Mouse (Mus musculus): ENCODE measurements at regions not wholly inside any gene's neighbourhood (a gene's known extent, or its start where the extent isn't known, plus 50 kb on each side); places are given as distances from the start of the nearest gene placed in this dataset.

GRCm38 (mm10) chr12:26886635-26887014, 417.6 kb downstream of the Cmpk2 start:
- H3K4me2 ChIP-seq = no peak overlapping the region
- no peak overlapping the region for H3K4me3 ChIP-seq (ENCODE audit: low read depth, low read length)
- H3K27me3 ChIP-seq (ENCODE audit: insufficient read depth, low read length) = no peaks in the 10 kb centered on the region
- no peak overlapping the region for H3K27ac ChIP-seq (ENCODE audit: low read depth)
- WGBS = 69% methylated on average over 7 of the region's 7 CpGs
- 0 out of 2 replicates have a peak, but pooled peaks cover 3% of the 10 kb centered on the region for H3K4me1 ChIP-seq (ENCODE audit: insufficient read depth)
- ATAC-seq (ENCODE audit: insufficient read depth) (no peak), DNase-seq (no peak)
- H3K36me3 ChIP-seq (ENCODE audit: insufficient read depth) = no peaks in the 10 kb centered on the region
- TF ChIP-seq CTCF (IDR thresholded peaks at IDR 0.05; ENCODE audit: low read depth) = no peak
- no peak overlapping the region for H3K9ac ChIP-seq
- no peaks in the 10 kb centered on the region for H3K9me3 ChIP-seq (ENCODE audit: low read depth, low read length)

GRCm38 (mm10) chr12:26885831-26886634, 417.0 kb downstream of the Cmpk2 start:
- WGBS = 40% methylated on average over 12 of the region's 12 CpGs

GRCm38 (mm10) chr12:26885083-26885482, 416.1 kb downstream of the Cmpk2 start:
- DNase-seq (no peak), ATAC-seq (ENCODE audit: insufficient read depth) (no peak)
- TF ChIP-seq CTCF (IDR thresholded peaks at IDR 0.05; ENCODE audit: low read depth) = no peak
- Histone ChIP-seq H3K9me3 (ENCODE audit: low read depth, low read length) (no peaks in the 10 kb centered on the region), H3K4me2 (no peak overlapping the region), H3K27ac (ENCODE audit: low read depth) (no peak overlapping the region), H3K36me3 (ENCODE audit: insufficient read depth) (no peaks in the 10 kb centered on the region), H3K9ac (no peak overlapping the region), H3K4me1 (ENCODE audit: insufficient read depth) (0 out of 2 replicates have a peak, but pooled peaks cover 3% of the 10 kb centered on the region), H3K27me3 (ENCODE audit: insufficient read depth, low read length) (no peaks in the 10 kb centered on the region), H3K4me3 (ENCODE audit: low read depth, low read length) (no peak overlapping the region)
- WGBS = 77% methylated on average over 3 of the region's 3 CpGs

More at GRCm38 (mm10) chr12:26885831-26886634, 417.0 kb downstream of the Cmpk2 start:
- H3K4me1 ChIP-seq (ENCODE audit: insufficient read depth) = 0 out of 2 replicates have a peak, but pooled peaks cover 3% of the 10 kb centered on the region
- peak overlapping the region; percentile 21; the same call in 1 of the 2 replicates for H3K4me2 ChIP-seq
- H3K4me3 ChIP-seq (ENCODE audit: low read depth, low read length) = no peak overlapping the region
- H3K27ac ChIP-seq (ENCODE audit: low read depth) = no peak overlapping the region
- TF ChIP-seq CTCF (IDR thresholded peaks at IDR 0.05; ENCODE audit: low read depth) = no peak
- H3K9ac ChIP-seq = no peak overlapping the region
- peak; percentile 26 for DNase-seq
- H3K27me3 ChIP-seq (ENCODE audit: insufficient read depth, low read length) = no peaks in the 10 kb centered on the region
- no peak for ATAC-seq (ENCODE audit: insufficient read depth)
- H3K36me3 ChIP-seq (ENCODE audit: insufficient read depth) = no peaks in the 10 kb centered on the region
- no peaks in the 10 kb centered on the region for H3K9me3 ChIP-seq (ENCODE audit: low read depth, low read length)

- H3K9ac ChIP-seq = no peak overlapping the region
- 0 out of 2 replicates have a peak, but pooled peaks cover 3% of the 10 kb centered on the region for H3K4me1 ChIP-seq (ENCODE audit: insufficient read depth)
- ATAC-seq (ENCODE audit: insufficient read depth) = no peak
- WGBS = 34% methylated on average over 5 of the region's 5 CpGs
- TF ChIP-seq CTCF (IDR thresholded peaks at IDR 0.05; ENCODE audit: low read depth) = no peak
- no peaks in the 10 kb centered on the region for H3K27me3 ChIP-seq (ENCODE audit: insufficient read depth, low read length)
- no peak overlapping the region for H3K4me2 ChIP-seq
- no peaks in the 10 kb centered on the region for H3K9me3 ChIP-seq (ENCODE audit: low read depth, low read length)
- no peaks in the 10 kb centered on the region for H3K36me3 ChIP-seq (ENCODE audit: insufficient read depth)
- H3K27ac ChIP-seq (ENCODE audit: low read depth) = no peak overlapping the region
- H3K4me3 ChIP-seq (ENCODE audit: low read depth, low read length) = no peak overlapping the region
- peak; percentile 75 for DNase-seq
These were observed 415.2 kb downstream of the Cmpk2 start for GRCm38 (mm10) chr12:26884156-26884555.

- Histone ChIP-seq H3K4me2 (no peak overlapping the region), H3K9ac (no peak overlapping the region), H3K36me3 (ENCODE audit: insufficient read depth) (no peaks in the 10 kb centered on the region), H3K4me3 (ENCODE audit: low read depth, low read length) (no peak overlapping the region), H3K27me3 (ENCODE audit: insufficient read depth, low read length) (no peaks in the 10 kb centered on the region), H3K4me1 (ENCODE audit: insufficient read depth) (no peaks in the 10 kb centered on the region), H3K9me3 (ENCODE audit: low read depth, low read length) (no peaks in the 10 kb centered on the region), H3K27ac (ENCODE audit: low read depth) (no peak overlapping the region)
- WGBS = 67% methylated on average over 2 of the region's 2 CpGs
- no peak for ATAC-seq (ENCODE audit: insufficient read depth)
- TF ChIP-seq CTCF (IDR thresholded peaks at IDR 0.05; ENCODE audit: low read depth) = no peak
- no peak for DNase-seq
These were observed 408.7 kb downstream of the Cmpk2 start for GRCm38 (mm10) chr12:26877691-26878121.

- no peak for ATAC-seq (ENCODE audit: insufficient read depth)
- 74% methylated on average over 3 of the region's 3 CpGs for WGBS
- H3K27ac ChIP-seq (ENCODE audit: low read depth) = no peak overlapping the region
These were observed 408.3 kb downstream of the Cmpk2 start for GRCm38 (mm10) chr12:26877284-26877683.

GRCm38 (mm10) chr12:26872466-26872865, 403.5 kb downstream of the Cmpk2 start:
- Histone ChIP-seq H3K4me3 (ENCODE audit: low read depth, low read length) (no peak overlapping the region), H3K27ac (ENCODE audit: low read depth) (no peak overlapping the region), H3K9me3 (ENCODE audit: low read depth, low read length) (no peaks in the 10 kb centered on the region), H3K9ac (no peak overlapping the region), H3K4me1 (ENCODE audit: insufficient read depth) (no peaks in the 10 kb centered on the region), H3K4me2 (no peak overlapping the region), H3K36me3 (ENCODE audit: insufficient read depth) (no peaks in the 10 kb centered on the region), H3K27me3 (ENCODE audit: insufficient read depth, low read length) (no peaks in the 10 kb centered on the region)
- 25% methylated on average over 3 of the region's 3 CpGs for WGBS
- DNase-seq (peak; percentile 48), ATAC-seq (ENCODE audit: insufficient read depth) (no peak)
- no peak for TF ChIP-seq CTCF (IDR thresholded peaks at IDR 0.05; ENCODE audit: low read depth)

More at GRCm38 (mm10) chr12:26877284-26877683, 408.3 kb downstream of the Cmpk2 start:
- Histone ChIP-seq H3K4me2 (no peak overlapping the region), H3K9me3 (ENCODE audit: low read depth, low read length) (no peaks in the 10 kb centered on the region), H3K36me3 (ENCODE audit: insufficient read depth) (no peaks in the 10 kb centered on the region), H3K4me3 (ENCODE audit: low read depth, low read length) (no peak overlapping the region), H3K9ac (no peak overlapping the region), H3K27me3 (ENCODE audit: insufficient read depth, low read length) (no peaks in the 10 kb centered on the region), H3K4me1 (ENCODE audit: insufficient read depth) (no peaks in the 10 kb centered on the region)
- DNase-seq = no peak
- no peak for TF ChIP-seq CTCF (IDR thresholded peaks at IDR 0.05; ENCODE audit: low read depth)

All from lung, embryonic 14.5 days (tissue).